Mouse (Mus musculus) c-Kit-positive CD71-negative TER-119-negative erythroid progenitor cells, embryonic 14.5 days (primary cell): ENCODE results near the gene Cdkal1.

ENCODE experiments used
- DNase-seq: peaks from one replicate; pipeline ENCODE4 v3.0.0-alpha.2; 2013; ENCODE audit warnings: low read depth

Cdkal1 gene

GRCm38 (mm10) chr13:29405316-29405715 is 450.2 kb downstream of the Cdkal1 start:
- DNase-seq = no peak

GRCm38 (mm10) chr13:29403217-29403616 is 452.3 kb downstream of the Cdkal1 start:
- no peak for DNase-seq

- DNase-seq = no peak
These were observed 452.9 kb downstream of the Cdkal1 start for GRCm38 (mm10) chr13:29402526-29403040.

GRCm38 (mm10) chr13:29399908-29400307 is 455.6 kb downstream of the Cdkal1 start:
- DNase-seq = no peak

GRCm38 (mm10) chr13:29398456-29398855 is 457.0 kb downstream of the Cdkal1 start:
- no peak for DNase-seq

- no peak for DNase-seq
These were observed 459.8 kb downstream of the Cdkal1 start for GRCm38 (mm10) chr13:29395694-29396093.

GRCm38 (mm10) chr13:29390025-29390424 is 465.4 kb downstream of the Cdkal1 start:
- DNase-seq = no peak

- no peak for DNase-seq
These were observed 466.6 kb downstream of the Cdkal1 start for GRCm38 (mm10) chr13:29388918-29389317.

- DNase-seq = no peak
These were observed 477.9 kb downstream of the Cdkal1 start for GRCm38 (mm10) chr13:29377572-29377971.

- no peak for DNase-seq
These were observed 483.6 kb downstream of the Cdkal1 start for GRCm38 (mm10) chr13:29371916-29372315.

- DNase-seq = no peak
These were observed 484.1 kb downstream of the Cdkal1 start for GRCm38 (mm10) chr13:29371466-29371771.

GRCm38 (mm10) chr13:29370731-29371465 is 484.6 kb downstream of the Cdkal1 start:
- DNase-seq = no peak

- DNase-seq = no peak
These were observed 486.7 kb downstream of the Cdkal1 start for GRCm38 (mm10) chr13:29368806-29369205.

- no peak for DNase-seq
These were observed 490.4 kb downstream of the Cdkal1 start for GRCm38 (mm10) chr13:29364901-29365625.

GRCm38 (mm10) chr13:29364009-29364408 is 491.5 kb downstream of the Cdkal1 start:
- DNase-seq = no peak

GRCm38 (mm10) chr13:29361842-29362241 is 493.6 kb downstream of the Cdkal1 start:
- no peak for DNase-seq

GRCm38 (mm10) chr13:29360899-29361298 is 494.6 kb downstream of the Cdkal1 start:
- no peak for DNase-seq

GRCm38 (mm10) chr13:29359341-29359740 is 496.1 kb downstream of the Cdkal1 start:
- DNase-seq = no peak

- no peak for DNase-seq
These were observed 498.0 kb downstream of the Cdkal1 start for GRCm38 (mm10) chr13:29357483-29357882.

GRCm38 (mm10) chr13:29356158-29356485 is 499.4 kb downstream of the Cdkal1 start:
- no peak for DNase-seq

GRCm38 (mm10) chr13:29355484-29356157 is 499.9 kb downstream of the Cdkal1 start:
- no peak for DNase-seq

- DNase-seq = no peak
These were observed 500.5 kb downstream of the Cdkal1 start for GRCm38 (mm10) chr13:29354943-29355342.

GRCm38 (mm10) chr13:29353888-29354415 is 501.5 kb downstream of the Cdkal1 start:
- DNase-seq = no peak
